In genomic region chr7:79228471-79228870, GRCm38 (mm10) we compare ENCODE assay signal across 9 mouse cellular contexts. TPM values are rescaled to one million over a fixed set of nuclear protein-coding genes. Genes with fewer than 3 reads are reported as not detected.
DNase-seq lines count a peak whose midpoint lies in the region; ATAC-seq and TF ChIP-seq lines count a peak whose summit lies in the region.
"Had no signal": no experiment of that assay in that cellular context is flagged by ENCODE, and none has a peak within 500 bp of the region (broad histone marks: within the 10 kb centered on the region; RNA-seq: fewer than 3 reads in every experiment).

No protein-coding gene starts in this region.

- peaks cover 4% of the 10 kb centered on the region; the same call in 1 of the 2 replicates for H3K4me1 ChIP-seq in embryonic facial prominence, embryonic 10.5 days
- no peaks in the 10 kb centered on the region for H3K4me1 ChIP-seq in kidney, postnatal 0 days (replicated peaks; ENCODE audit: insufficient read depth, low read length)
- no peaks in the 10 kb centered on the region for H3K4me1 ChIP-seq in liver, embryonic 11.5 days (replicated peaks; ENCODE audit: control insufficient read depth, insufficient read depth, low read length)
- no peaks in the 10 kb centered on the region for H3K4me1 ChIP-seq in neural tube, embryonic 11.5 days (ENCODE audit: control insufficient read depth, insufficient read depth, low read length)
- peaks cover 12% of the 10 kb centered on the region for H3K4me1 ChIP-seq in testis, adult 2 months (ENCODE audit: control insufficient read depth, insufficient read depth, low read length)
- H3K4me1 ChIP-seq: embryonic facial prominence, embryonic 15.5 days had no signal

- no peaks in the 10 kb centered on the region for H3K79me3 ChIP-seq in C2C12 (ENCODE audit: low read depth)

- H3K79me2 ChIP-seq in C2C12 (ENCODE audit: control insufficient read depth, insufficient read depth): no peaks in the 10 kb centered on the region

- H3K4me3 ChIP-seq in C2C12 (ENCODE audit: insufficient read depth, poor library complexity, severe bottlenecking): no peak overlapping the region
- H3K4me3 ChIP-seq in embryonic facial prominence, embryonic 10.5 days: no peak overlapping the region
- no peak overlapping the region for H3K4me3 ChIP-seq in kidney, postnatal 0 days (replicated peaks; ENCODE audit: low read depth, low read length)
- H3K4me3 ChIP-seq in liver, embryonic 11.5 days (ENCODE audit: low read depth, low read length): no peak overlapping the region
- no peak overlapping the region for H3K4me3 ChIP-seq in neural tube, embryonic 11.5 days (ENCODE audit: low read depth, low read length)
- no peak overlapping the region for H3K4me3 ChIP-seq in testis, adult 2 months (ENCODE audit: control insufficient read depth, low read depth, low read length)
- H3K4me3 ChIP-seq: embryonic facial prominence, embryonic 15.5 days had no signal

- no peaks in the 10 kb centered on the region for H3K36me3 ChIP-seq in C2C12 (ENCODE audit: control insufficient read depth, insufficient read depth)
- H3K36me3 ChIP-seq in embryonic facial prominence, embryonic 10.5 days (replicated peaks): no peaks in the 10 kb centered on the region
- no peaks in the 10 kb centered on the region for H3K36me3 ChIP-seq in kidney, postnatal 0 days (ENCODE audit: insufficient read depth, low read length)
- H3K36me3 ChIP-seq in liver, embryonic 11.5 days (ENCODE audit: control insufficient read depth, insufficient read depth, low read length): no peaks in the 10 kb centered on the region
- H3K36me3 ChIP-seq in neural tube, embryonic 11.5 days (ENCODE audit: control insufficient read depth, insufficient read depth, low read length): no peaks in the 10 kb centered on the region
- H3K36me3 ChIP-seq in testis, adult 2 months (ENCODE audit: control insufficient read depth, insufficient read depth, low read length): no peaks in the 10 kb centered on the region
- H3K36me3 ChIP-seq: embryonic facial prominence, embryonic 15.5 days had no signal

- H3K27me3 ChIP-seq in C2C12 (ENCODE audit: control insufficient read depth, insufficient read depth, insufficient read length): no peaks in the 10 kb centered on the region
- no peaks in the 10 kb centered on the region for H3K27me3 ChIP-seq in embryonic facial prominence, embryonic 10.5 days (replicated peaks; ENCODE audit: low read depth, poor library complexity, severe bottlenecking)
- no peaks in the 10 kb centered on the region for H3K27me3 ChIP-seq in kidney, postnatal 0 days (ENCODE audit: insufficient read depth, low read length)
- H3K27me3 ChIP-seq in liver, embryonic 11.5 days (replicated peaks; ENCODE audit: control insufficient read depth, insufficient read depth, low read length): no peaks in the 10 kb centered on the region
- H3K27me3 ChIP-seq in neural tube, embryonic 11.5 days (ENCODE audit: control insufficient read depth, insufficient read depth, low read length): no peaks in the 10 kb centered on the region
- H3K27me3 ChIP-seq in testis, adult 2 months (ENCODE audit: control insufficient read depth, insufficient read depth, low read length): no peaks in the 10 kb centered on the region
- H3K27me3 ChIP-seq: embryonic facial prominence, embryonic 15.5 days had no signal

- 32% methylated on average over 9 of the region's 9 CpGs for WGBS in embryonic facial prominence, embryonic 10.5 days
- 25% methylated on average over 9 of the region's 9 CpGs for WGBS in kidney, postnatal 0 days
- WGBS in liver, embryonic 11.5 days: 28% methylated on average over 9 of the region's 9 CpGs
- 32% methylated on average over 9 of the region's 9 CpGs for whole genome bisulfite sequencing in neural tube, embryonic 11.5 days

- no peaks in the 10 kb centered on the region for H3K9me3 ChIP-seq in embryonic facial prominence, embryonic 10.5 days
- no peaks in the 10 kb centered on the region for H3K9me3 ChIP-seq in kidney, postnatal 0 days (replicated peaks; ENCODE audit: low read length)
- no peaks in the 10 kb centered on the region for H3K9me3 ChIP-seq in liver, embryonic 11.5 days (ENCODE audit: control insufficient read depth, low read length)
- H3K9me3 ChIP-seq in neural tube, embryonic 11.5 days (ENCODE audit: control insufficient read depth, low read length): no peaks in the 10 kb centered on the region
- H3K9me3 ChIP-seq: embryonic facial prominence, embryonic 15.5 days had no signal

- no peak for TF ChIP-seq POLR2A in testis, adult 2 months (IDR thresholded peaks at IDR 0.05; ENCODE audit: control insufficient read depth, low read depth, low read length)

- no peak overlapping the region for H3K27ac ChIP-seq in embryonic facial prominence, embryonic 10.5 days (replicated peaks)
- no peak overlapping the region for H3K27ac ChIP-seq in kidney, postnatal 0 days
- H3K27ac ChIP-seq in liver, embryonic 11.5 days (ENCODE audit: low read depth, low read length): no peak overlapping the region
- no peak overlapping the region for H3K27ac ChIP-seq in neural tube, embryonic 11.5 days (ENCODE audit: low read depth, low read length)
- no peak overlapping the region for H3K27ac ChIP-seq in testis, adult 2 months (ENCODE audit: control insufficient read depth, insufficient read depth, low read depth, low read length)
- H3K27ac ChIP-seq: embryonic facial prominence, embryonic 15.5 days had no signal

- peak; percentile 64 for TF ChIP-seq CTCF in C2C12 (IDR thresholded peaks at IDR 0.05; ENCODE audit: control insufficient read depth, insufficient read depth, insufficient read length)
- peak; percentile 91 for TF ChIP-seq CTCF in kidney, postnatal 0 days (IDR thresholded peaks at IDR 0.05; ENCODE audit: low read depth)
- TF ChIP-seq CTCF in testis, adult 2 months (IDR thresholded peaks at IDR 0.05; ENCODE audit: control insufficient read depth, insufficient read depth, insufficient replicate concordance, low read depth, low read length): peak; percentile 91

- DNase-seq in adrenal gland, postnatal 14 days: peak; percentile 91
- peak; percentile 84 for DNase-seq in embryonic facial prominence, embryonic 10.5 days (ENCODE audit: low spot score)
- peak; percentile 67 to 83 for DNase-seq in heart, adult 9 months (ENCODE audit: low spot score in 2 of 2)
- DNase-seq in kidney, postnatal 0 days (ENCODE audit: low spot score): peak; percentile 84
- peak; percentile 75 for DNase-seq in liver, embryonic 11.5 days (ENCODE audit: low spot score)
- DNase-seq in neural tube, embryonic 11.5 days (ENCODE audit: low spot score): peak; percentile 77

- H3K9ac ChIP-seq in kidney, postnatal 0 days (ENCODE audit: low read depth, low read length): no peak overlapping the region
- no peak overlapping the region for H3K9ac ChIP-seq in liver, embryonic 11.5 days (ENCODE audit: low read depth, low read length)
- H3K9ac ChIP-seq in neural tube, embryonic 11.5 days (ENCODE audit: low read length): no peak overlapping the region
- H3K9ac ChIP-seq: embryonic facial prominence, embryonic 15.5 days had no signal

- no peak overlapping the region for H3K4me2 ChIP-seq in kidney, postnatal 0 days (ENCODE audit: low read length)
- H3K4me2 ChIP-seq in liver, embryonic 11.5 days: no peak overlapping the region
- no peak overlapping the region for H3K4me2 ChIP-seq in neural tube, embryonic 11.5 days (ENCODE audit: low read depth)
- H3K4me2 ChIP-seq: embryonic facial prominence, embryonic 15.5 days had no signal

- H3ac ChIP-seq in C2C12 (ENCODE audit: control insufficient read depth, insufficient read length, low read depth): no peak overlapping the region

- peak; percentile 46; the same call in 1 of the 2 replicates for ATAC-seq in kidney, postnatal 0 days (replicated peaks; ENCODE audit: low FRiP score, low read depth)
- ATAC-seq in liver, embryonic 11.5 days (replicated peaks; ENCODE audit: low FRiP score): peak; percentile 49; the same call in 1 of the 2 replicates
- ATAC-seq in neural tube, embryonic 11.5 days (ENCODE audit: insufficient read depth, low FRiP score, low TSS enrichment): 0 out of 2 replicates have a peak, but pooled peaks have one; percentile 35

TF ChIP-seq in C2C12, 6 proteins besides CTCF, POLR2A, EP300 and RAD21:
- no peak for TF ChIP-seq MYOG (IDR thresholded peaks at IDR 0.05; ENCODE audit: control insufficient read depth, extremely low read depth, insufficient read length)
- TF ChIP-seq MAX (IDR thresholded peaks at IDR 0.05): no peak
- no peak for TF ChIP-seq MYOD1 (IDR thresholded peaks at IDR 0.05; ENCODE audit: control insufficient read depth, insufficient read length, low read depth)
- TF ChIP-seq USF1 (IDR thresholded peaks at IDR 0.05; ENCODE audit: low read depth): no peak
- TF ChIP-seq FOSL1 (IDR thresholded peaks at IDR 0.05; ENCODE audit: insufficient read depth, low read length, poor library complexity, severe bottlenecking): no peak
- no peak for TF ChIP-seq CEBPB (IDR thresholded peaks at IDR 0.05; ENCODE audit: low read depth)

RNA-seq across cellular contexts. Expression of gene Abhd2, which starts 44.5 kb away (rescaled TPM):
- polyA plus RNA-seq in C2C12 (2012; fragmentation: generic; extraction: Trizol): 28.3 TPM
- total RNA-seq in adrenal gland, postnatal 14 days (2021): 485 and 569 TPM in 2 replicates
- 8.7 TPM in 2 replicates for polyA plus RNA-seq in embryonic facial prominence, embryonic 10.5 days (2016; fragmentation: Nextera tagmentation; extraction: Ambion mirVana)
- 17.4 and 17.6 TPM in 2 replicates for polyA plus RNA-seq in kidney, postnatal 0 days (2015; fragmentation: Nextera tagmentation; extraction: Ambion mirVana)
- polyA plus RNA-seq in liver, embryonic 11.5 days (2014; fragmentation: Nextera tagmentation; extraction: Ambion mirVana): 11.5 and 13.4 TPM in 2 replicates
- polyA plus RNA-seq in neural tube, embryonic 11.5 days (2014; fragmentation: Nextera tagmentation; extraction: Ambion mirVana): 14.0 and 14.3 TPM in 2 replicates
- polyA plus RNA-seq in testis, adult 2 months (2012; rRNA removed): 50.3 and 50.6 TPM in 2 replicates
